Mouse (Mus musculus): ENCODE data around the gene Hsd17b1. TPM values are rescaled to one million over a fixed set of nuclear protein-coding genes. Genes with fewer than 3 reads are reported as not detected.
"Not testable (repeated sequence)": the region's sequence is repeated elsewhere in the genome, so short reads cannot be mapped to it uniquely, and the experiment has no call there.

Hsd17b1 gene
- polyA plus RNA-seq, 1 experiment: not detected

DNA sequence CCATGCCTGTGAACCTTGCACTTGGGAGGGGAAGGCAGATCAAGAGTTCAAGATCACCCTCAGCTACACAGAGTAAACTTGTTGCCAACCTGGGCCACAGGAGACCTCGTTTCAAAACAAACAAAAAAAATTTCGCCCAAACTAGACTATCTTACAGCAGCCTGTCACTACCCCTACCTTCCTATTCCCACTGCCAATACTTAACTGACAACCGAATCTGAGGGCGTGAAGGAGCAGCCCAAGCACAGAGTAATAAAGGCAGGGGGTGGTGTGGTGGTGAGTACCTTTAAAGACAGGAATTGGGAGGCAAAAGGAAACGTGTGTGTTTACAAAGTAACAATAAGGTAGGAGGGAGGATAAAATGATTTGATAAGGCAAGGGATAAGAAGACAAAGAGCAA lies 32.5 kb downstream of the Hsd17b1 start:
- Histone ChIP-seq H3K4me1 (ENCODE audit: control insufficient read depth, insufficient read depth, low read length) (peaks cover 11% of the 10 kb centered on the region; the same call in 1 of the 2 replicates), H3K4me3 (ENCODE audit: insufficient read depth, low read depth, low read length) (no peak overlapping the region), H3K27ac (ENCODE audit: insufficient read depth, low read depth, low read length) (no peak overlapping the region)
- WGBS: 71% methylated on average over 5 of the region's 5 CpGs
- TF ChIP-seq CTCF (IDR thresholded peaks at IDR 0.05; ENCODE audit: insufficient read depth, low read depth, low read length) (no peak), POLR2A (IDR thresholded peaks at IDR 0.05; ENCODE audit: insufficient read depth, low read depth, low read length) (no peak)

DNA sequence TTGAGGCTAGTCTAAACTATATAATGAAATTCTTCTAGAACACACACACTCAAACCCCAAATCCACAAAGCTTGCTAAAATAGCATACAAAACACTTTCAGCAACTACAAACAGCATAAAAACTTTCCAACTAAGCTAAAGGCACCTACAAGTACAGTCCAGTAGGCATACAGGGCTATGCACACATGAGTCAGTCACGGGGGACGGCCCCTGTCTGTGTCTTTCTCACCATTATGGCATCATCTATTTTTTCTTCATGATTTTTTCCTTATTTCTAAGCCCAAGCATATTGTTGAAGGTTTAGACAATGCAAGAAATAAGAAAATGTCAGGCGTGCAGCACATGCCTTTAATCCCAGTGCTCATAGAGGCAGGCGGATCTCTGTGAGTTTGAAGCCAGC lies 33.0 kb downstream of the Hsd17b1 start:
- no peak for TF ChIP-seq POLR2A (IDR thresholded peaks at IDR 0.05; ENCODE audit: insufficient read depth, low read depth, low read length)
- TF ChIP-seq CTCF (IDR thresholded peaks at IDR 0.05; ENCODE audit: insufficient read depth, low read depth, low read length): no peak
- H3K4me1 ChIP-seq (ENCODE audit: control insufficient read depth, insufficient read depth, low read length): peaks cover 11% of the 10 kb centered on the region; the same call in 1 of the 2 replicates
- 90% methylated on average over 4 of the region's 4 CpGs for WGBS
- H3K27ac ChIP-seq (ENCODE audit: insufficient read depth, low read depth, low read length): no peak overlapping the region
- H3K4me3 ChIP-seq (ENCODE audit: insufficient read depth, low read depth, low read length): no peak overlapping the region

DNA sequence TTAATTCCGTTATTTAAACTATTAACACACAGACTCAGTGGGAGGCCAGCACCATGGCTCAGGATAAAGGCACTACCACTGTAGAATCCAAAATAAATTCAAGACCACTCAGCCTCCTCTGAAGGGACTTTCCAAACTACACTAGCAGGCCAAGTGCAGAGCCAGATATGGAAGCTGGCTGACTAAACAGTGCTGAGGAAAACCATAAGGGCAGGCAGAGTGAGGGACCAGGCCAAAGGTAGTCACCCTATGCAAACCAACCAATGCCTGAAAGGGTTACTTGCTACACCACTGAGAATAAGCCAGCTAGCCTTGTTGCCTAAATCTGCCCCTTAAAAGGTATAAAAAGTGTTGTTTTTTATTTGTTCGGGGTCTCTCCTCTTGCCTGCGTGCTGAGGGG lies 34.0 kb downstream of the Hsd17b1 start:
- no peak for TF ChIP-seq CTCF (IDR thresholded peaks at IDR 0.05; ENCODE audit: insufficient read depth, low read depth, low read length)
- no peak for TF ChIP-seq POLR2A (IDR thresholded peaks at IDR 0.05; ENCODE audit: insufficient read depth, low read depth, low read length)
- H3K27ac ChIP-seq (ENCODE audit: insufficient read depth, low read depth, low read length): no peak overlapping the region
- 78% methylated on average over 3 of the region's 3 CpGs for WGBS
- no peak overlapping the region for H3K4me3 ChIP-seq (ENCODE audit: insufficient read depth, low read depth, low read length)
- peaks cover 17% of the 10 kb centered on the region; the same call in 1 of the 2 replicates for H3K4me1 ChIP-seq (ENCODE audit: control insufficient read depth, insufficient read depth, low read length)

DNA sequence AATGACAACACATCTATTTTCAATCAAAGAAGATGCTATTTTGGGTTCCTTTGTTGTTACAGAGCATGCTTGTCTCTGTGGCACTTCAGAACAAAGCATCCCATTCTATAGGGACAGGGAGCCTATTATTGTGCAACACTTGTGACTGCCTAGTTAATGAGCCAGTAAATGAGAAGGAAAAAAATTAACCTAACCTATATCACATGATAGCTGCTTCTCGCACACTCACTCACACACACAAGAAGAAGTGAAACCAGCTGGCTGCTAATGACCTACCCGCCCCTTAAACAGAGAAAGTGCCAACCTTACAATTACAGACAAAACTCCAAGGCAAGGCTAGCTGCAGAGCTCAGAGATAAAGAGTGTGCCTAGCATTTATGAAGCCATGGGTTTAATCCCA lies 37.4 kb downstream of the Hsd17b1 start:
- Histone ChIP-seq H3K4me1 (ENCODE audit: control insufficient read depth, insufficient read depth, low read length) (peaks cover 19% of the 10 kb centered on the region), H3K4me3 (ENCODE audit: insufficient read depth, low read depth, low read length) (no peak overlapping the region), H3K27ac (ENCODE audit: insufficient read depth, low read depth, low read length) (peak overlapping the region; percentile 59; the same call in 1 of the 2 replicates)
- WGBS: 6% methylated on average over 2 of the region's 2 CpGs
- TF ChIP-seq POLR2A (IDR thresholded peaks at IDR 0.05; ENCODE audit: insufficient read depth, low read depth, low read length) (no peak), CTCF (IDR thresholded peaks at IDR 0.05; ENCODE audit: insufficient read depth, low read depth, low read length) (no peak)

DNA sequence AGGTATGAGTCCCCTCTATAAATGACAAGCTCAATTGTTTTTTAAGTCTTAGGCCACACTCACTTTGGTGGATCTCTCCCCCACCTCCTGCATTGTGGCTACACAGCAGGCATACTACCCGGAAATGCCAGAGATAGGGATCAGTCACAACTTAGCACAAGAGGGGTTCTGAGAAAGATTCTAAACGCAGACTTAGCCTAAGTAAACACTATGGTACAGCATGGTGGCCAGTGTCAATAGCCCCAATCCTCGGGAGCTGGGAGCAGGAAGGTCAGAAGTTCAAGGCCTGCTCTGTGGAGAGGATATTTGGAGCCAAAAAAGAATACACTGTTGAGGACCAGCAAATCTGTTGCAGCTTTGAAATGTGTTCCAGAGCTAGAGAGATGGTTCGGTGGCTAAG lies 39.9 kb downstream of the Hsd17b1 start:
- no peak for TF ChIP-seq POLR2A (IDR thresholded peaks at IDR 0.05; ENCODE audit: insufficient read depth, low read depth, low read length)
- no peak for TF ChIP-seq CTCF (IDR thresholded peaks at IDR 0.05; ENCODE audit: insufficient read depth, low read depth, low read length)
- 0 out of 2 replicates have a peak overlapping the region, but pooled peaks have one; percentile 14 for H3K4me3 ChIP-seq (ENCODE audit: insufficient read depth, low read depth, low read length)
- 43% methylated on average over 4 of the region's 4 CpGs for WGBS
- H3K27ac ChIP-seq (ENCODE audit: insufficient read depth, low read depth, low read length): no peak overlapping the region
- peaks cover 23% of the 10 kb centered on the region for H3K4me1 ChIP-seq (ENCODE audit: control insufficient read depth, insufficient read depth, low read length)

DNA sequence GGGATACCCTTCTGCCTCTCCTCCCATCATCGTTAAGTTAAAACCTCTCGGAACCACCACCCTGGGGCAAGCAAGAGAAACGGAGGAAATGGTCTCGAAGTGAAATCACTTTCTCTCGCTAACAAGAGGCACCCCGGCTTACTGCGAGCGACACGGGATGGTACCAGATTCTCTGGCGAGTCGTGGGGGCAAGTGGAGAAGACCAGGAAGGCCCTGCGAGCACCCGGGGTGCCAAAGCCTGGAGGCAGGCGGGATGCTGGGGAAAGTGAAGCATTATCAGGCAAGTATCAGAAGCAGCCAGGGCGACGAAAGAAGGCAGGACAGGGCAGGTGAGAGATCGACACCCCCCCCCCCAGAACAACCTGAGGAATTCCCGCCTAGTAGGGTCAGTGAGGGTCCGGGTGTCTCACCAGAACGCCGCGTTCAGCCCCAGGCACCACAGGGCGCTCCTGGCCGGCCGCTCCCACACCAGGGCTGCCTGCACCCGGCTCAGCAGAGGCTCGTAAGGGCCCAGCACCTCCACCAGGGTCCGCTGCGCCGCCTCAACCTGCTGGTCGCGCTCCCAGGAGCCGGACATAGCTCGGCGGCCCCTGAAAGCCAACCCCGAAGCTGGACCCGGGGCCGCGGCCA lies 41.0 kb downstream of the Hsd17b1 start:
- under 1% methylated on average over 38 of the region's 39 CpGs for WGBS
- H3K27ac ChIP-seq (ENCODE audit: insufficient read depth, low read depth, low read length): peak overlapping the region; percentile 56
- H3K4me1 ChIP-seq (ENCODE audit: control insufficient read depth, insufficient read depth, low read length): peaks cover 20% of the 10 kb centered on the region
- TF ChIP-seq CTCF (IDR thresholded peaks at IDR 0.05; ENCODE audit: insufficient read depth, low read depth, low read length): peak; percentile 20; the same call in 1 of the 2 replicates
- no peak for TF ChIP-seq POLR2A (IDR thresholded peaks at IDR 0.05; ENCODE audit: insufficient read depth, low read depth, low read length)
- peak overlapping the region; percentile 69 for H3K4me3 ChIP-seq (ENCODE audit: insufficient read depth, low read depth, low read length)

DNA sequence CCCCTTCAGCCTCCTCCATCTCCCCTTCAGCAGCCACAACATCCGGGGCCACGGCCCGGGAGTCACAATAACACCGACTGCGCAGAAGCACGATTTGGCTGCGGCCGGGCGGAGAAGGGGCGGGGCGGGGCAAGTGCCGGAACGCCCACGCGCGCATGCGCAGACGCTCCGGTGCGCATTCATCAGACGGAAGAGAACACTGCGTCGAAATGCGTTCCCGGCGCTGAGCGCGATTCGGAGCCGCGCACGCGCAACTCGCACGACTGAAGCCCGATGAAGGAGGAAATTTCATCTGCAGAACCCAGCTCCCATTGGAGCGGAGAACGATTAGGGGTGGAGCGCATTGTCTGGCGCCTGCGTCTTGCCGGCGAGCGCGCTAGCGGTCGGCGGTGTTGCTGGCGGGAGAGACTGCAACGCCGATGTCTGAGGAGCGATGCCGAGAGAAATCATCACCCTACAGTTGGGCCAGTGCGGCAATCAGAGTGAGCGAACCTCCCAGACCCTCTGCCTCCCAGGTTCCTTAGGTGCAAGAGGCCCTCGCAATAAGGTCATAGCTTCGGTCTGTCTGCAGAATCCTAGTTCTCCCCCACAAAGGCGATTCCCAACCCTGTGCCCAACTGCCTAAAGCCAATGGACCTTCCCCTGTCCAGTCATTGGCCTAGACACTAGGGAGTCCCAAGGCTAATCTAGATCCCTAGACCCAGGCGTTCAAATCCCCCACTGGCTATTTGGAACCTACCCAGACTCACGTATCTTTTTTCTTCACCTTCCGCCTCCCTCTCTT lies 41.7 kb downstream of the Hsd17b1 start, which contains the start of the genes Retreg3 and Tubg1:
Retreg3 (minus strand) TSS at position 133 of the 784 bp plus-strand sequence.
Tubg1 (plus strand) TSS at position 178 of the 784 bp plus-strand sequence.
- Histone ChIP-seq H3K4me3 (ENCODE audit: insufficient read depth, low read depth, low read length) (peak within 1 kb of the TSS; percentile 76), H3K27ac (ENCODE audit: insufficient read depth, low read depth, low read length) (peak within 1 kb of the TSS; percentile 68), H3K4me1 (ENCODE audit: control insufficient read depth, insufficient read depth, low read length) (peaks cover 18% of the 10 kb centered on the region)
- TF ChIP-seq POLR2A (IDR thresholded peaks at IDR 0.05; ENCODE audit: insufficient read depth, low read depth, low read length) (peak; percentile 96), CTCF (IDR thresholded peaks at IDR 0.05; ENCODE audit: insufficient read depth, low read depth, low read length) (no peak)
- WGBS: under 1% methylated on average over 61 of the region's 61 CpGs

DNA sequence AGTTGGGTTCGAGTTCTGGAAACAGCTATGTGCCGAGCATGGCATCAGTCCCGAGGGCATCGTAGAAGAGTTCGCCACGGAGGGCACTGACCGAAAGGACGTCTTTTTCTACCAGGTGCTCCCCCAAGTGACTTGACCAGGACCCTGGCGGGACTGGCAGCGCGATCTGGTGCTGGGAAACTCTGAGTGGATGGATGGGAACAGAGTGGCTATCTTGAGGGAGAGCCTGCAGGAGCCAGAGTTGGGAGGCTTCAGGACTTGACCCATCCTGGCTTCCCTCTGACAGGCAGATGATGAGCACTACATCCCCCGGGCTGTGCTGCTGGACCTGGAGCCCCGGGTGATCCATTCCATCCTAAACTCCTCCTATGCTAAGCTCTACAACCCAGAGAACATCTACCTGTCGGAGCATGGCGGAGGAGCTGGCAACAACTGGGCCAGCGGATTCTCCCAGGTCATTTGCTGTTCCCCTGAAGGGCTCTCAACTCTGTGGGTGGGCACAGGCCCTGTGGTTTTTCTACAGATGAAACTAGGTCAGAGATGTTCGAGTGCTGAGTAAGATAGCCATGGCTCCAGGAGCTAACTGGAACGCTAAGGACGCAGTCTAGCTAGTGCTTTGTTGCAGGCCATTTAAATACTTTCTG lies 42.5 kb downstream of the Hsd17b1 start:
- Histone ChIP-seq H3K27ac (ENCODE audit: insufficient read depth, low read depth, low read length) (peak overlapping the region; percentile 68; the same call in 1 of the 2 replicates), H3K4me1 (ENCODE audit: control insufficient read depth, insufficient read depth, low read length) (peaks cover 16% of the 10 kb centered on the region), H3K4me3 (ENCODE audit: insufficient read depth, low read depth, low read length) (peak overlapping the region; percentile 76)
- 15% methylated on average over 19 of the region's 19 CpGs for WGBS
- TF ChIP-seq POLR2A (IDR thresholded peaks at IDR 0.05; ENCODE audit: insufficient read depth, low read depth, low read length) (no peak), CTCF (IDR thresholded peaks at IDR 0.05; ENCODE audit: insufficient read depth, low read depth, low read length) (no peak)

DNA sequence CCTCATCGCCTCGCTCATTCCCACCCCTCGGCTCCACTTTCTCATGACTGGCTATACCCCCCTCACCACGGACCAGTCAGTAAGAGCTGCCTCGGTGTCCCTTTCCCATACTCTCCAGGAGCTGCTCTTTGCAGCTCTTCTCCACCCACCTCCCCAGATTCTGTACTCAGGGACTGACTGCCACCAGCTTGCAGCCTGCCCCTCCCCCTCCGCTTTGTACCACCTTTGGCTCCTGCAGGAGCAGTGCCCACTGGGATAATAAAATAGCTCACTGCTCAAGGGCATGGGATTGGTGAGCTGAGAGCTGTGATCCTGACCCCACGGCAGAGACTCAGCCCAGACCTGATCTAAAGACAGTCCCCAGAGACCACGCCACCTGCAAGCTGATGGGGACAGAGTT lies 46.3 kb downstream of the Hsd17b1 start:
- 94% methylated on average over 8 of the region's 8 CpGs for whole genome bisulfite sequencing
- not testable (repeated sequence) for H3K4me3 ChIP-seq (ENCODE audit: insufficient read depth, low read depth, low read length); H3K27ac ChIP-seq (ENCODE audit: insufficient read depth, low read depth, low read length); H3K4me1 ChIP-seq (ENCODE audit: control insufficient read depth, insufficient read depth, low read length)

DNA sequence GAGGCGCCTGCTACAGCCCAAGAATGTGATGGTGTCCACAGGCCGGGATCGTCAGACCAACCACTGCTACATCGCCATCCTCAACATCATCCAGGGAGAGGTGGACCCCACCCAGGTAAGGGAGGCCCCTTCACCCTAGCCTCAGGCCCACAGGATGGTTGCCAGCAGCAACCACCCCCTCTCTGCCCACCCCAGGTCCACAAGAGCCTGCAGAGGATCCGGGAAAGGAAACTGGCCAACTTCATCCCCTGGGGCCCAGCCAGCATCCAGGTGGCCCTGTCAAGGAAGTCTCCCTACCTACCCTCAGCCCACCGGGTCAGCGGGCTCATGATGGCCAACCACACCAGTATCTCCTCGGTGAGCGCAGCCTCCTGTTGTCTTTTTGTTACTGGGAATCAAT lies 46.8 kb downstream of the Hsd17b1 start:
- 96% methylated on average over 9 of the region's 9 CpGs for WGBS
- not testable (repeated sequence) for H3K4me3 ChIP-seq (ENCODE audit: insufficient read depth, low read depth, low read length); H3K4me1 ChIP-seq (ENCODE audit: control insufficient read depth, insufficient read depth, low read length); H3K27ac ChIP-seq (ENCODE audit: insufficient read depth, low read depth, low read length)
